Mouse (Mus musculus) forebrain, embryonic 13.5 days (tissue): ENCODE measurements around the gene Kif27. TPM values are rescaled to one million over a fixed set of nuclear protein-coding genes. Genes with fewer than 3 reads are reported as not detected.
"Not testable (repeated sequence)": the region's sequence is repeated elsewhere in the genome, so short reads cannot be mapped to it uniquely, and the experiment has no call there.

ENCODE experiments used
- ATAC-seq: fragments of 200-750 bp; cut with Nextera tagmentation; 2 replicates; pipeline ENCODE4 v1.8.0; 2017
- H3K27ac ChIP-seq: fragments of 300-500 bp; sonication (generic); 2 replicates; pipeline ENCODE4 v1.5.1; 2015; ENCODE audit warnings: inconsistent platforms, mild to moderate bottlenecking, moderate library complexity
- H3K27me3 ChIP-seq: fragments of 300-500 bp; sonication (generic); 2 replicates; pipeline ENCODE4 v1.6.1; 2015; ENCODE audit warnings: mild to moderate bottlenecking, inconsistent platforms
- H3K36me3 ChIP-seq: fragments of 300-500 bp; sonication (generic); 2 replicates; pipeline ENCODE4 v1.6.1; 2015; ENCODE audit warnings: mild to moderate bottlenecking, inconsistent platforms; ENCODE audit not compliant: poor library complexity, severe bottlenecking
- H3K4me1 ChIP-seq: fragments of 300-500 bp; sonication (generic); 2 replicates; pipeline ENCODE4 v1.6.1; 2015; ENCODE audit warnings: inconsistent platforms
- H3K4me2 ChIP-seq: fragments of 300-500 bp; sonication (generic); 2 replicates; pipeline ENCODE4 v1.6.1; 2015; ENCODE audit warnings: inconsistent platforms, mild to moderate bottlenecking, moderate library complexity
- H3K4me3 ChIP-seq: fragments of 300-500 bp; sonication (generic); 2 replicates; pipeline ENCODE4 v1.5.1; 2015; ENCODE audit warnings: mild to moderate bottlenecking, inconsistent platforms
- H3K9ac ChIP-seq: fragments of 300-500 bp; sonication (generic); 2 replicates; pipeline ENCODE4 v1.6.1; 2015; ENCODE audit warnings: mild to moderate bottlenecking, inconsistent platforms
- H3K9me3 ChIP-seq: fragments of 300-500 bp; sonication (generic); replicated peaks from 2 replicates; pipeline ENCODE4 v1.6.1; 2016; ENCODE audit warnings: inconsistent platforms
- WGBS: fragments of 180-500 bp; shearing (Covaris S2); methylation state at CpG from one replicate; pipeline ENCODE4 v1.1.7; 2015; 5-methylcytosine and 5-hydroxymethylcytosine counted together
- polyA plus RNA-seq: library from polyadenylated mRNA; unstranded; fragments of >200 nt; fragmentation: Nextera tagmentation; extraction: Ambion mirVana; gene quantifications from 2 replicates; pipeline ENCODE4 v1.2.1, GENCODE M21; 2015

Kif27 gene
- polyA plus RNA-seq, result 1.4 and 1.6 TPM in 2 replicates

GRCm38 (mm10) chr13:58358629-58359303 is at the start of gene Kif27:
TSS of gene Kif27 (minus strand) at chr13:58359122.
- peak; percentile 99 for ATAC-seq
- H3K27ac ChIP-seq, result no peak within 1 kb of the TSS

GRCm38 (mm10) chr13:58403243-58403642 is 44.3 kb upstream of the Kif27 start, which contains the start of gene Hnrnpk:
TSS of gene Hnrnpk (minus strand) at chr13:58403343.
- peak within 1 kb of the TSS; percentile 100 for H3K9ac ChIP-seq
- ATAC-seq, H3K9me3 ChIP-seq, H3K36me3 ChIP-seq, H3K27me3 ChIP-seq: not testable (repeated sequence)
- H3K4me2 ChIP-seq, result peak within 1 kb of the TSS; percentile 59
- peak within 1 kb of the TSS; percentile 99 for H3K4me3 ChIP-seq
- WGBS, result 6% methylated on average over 16 of the region's 17 CpGs
- peaks cover 17% of the 10 kb centered on the region for H3K4me1 ChIP-seq
- H3K27ac ChIP-seq, result peak within 1 kb of the TSS; percentile 100

More at GRCm38 (mm10) chr13:58358629-58359303, at the start of gene Kif27:
- H3K9me3 ChIP-seq, result no peaks in the 10 kb centered on the region
- peak within 1 kb of the TSS; percentile 95 for H3K4me2 ChIP-seq
- 0 out of 2 replicates have a peak, but pooled peaks cover 3% of the 10 kb centered on the region for H3K4me1 ChIP-seq
- H3K36me3 ChIP-seq, result no peaks in the 10 kb centered on the region
- under 1% methylated on average over 46 of the region's 85 CpGs for WGBS
- no peaks in the 10 kb centered on the region for H3K27me3 ChIP-seq
- H3K9ac ChIP-seq, result peak within 1 kb of the TSS; percentile 80
- H3K4me3 ChIP-seq, result peak within 1 kb of the TSS; percentile 74

GRCm38 (mm10) chr13:58402744-58403110 is 43.8 kb upstream of the Kif27 start:
- Histone ChIP-seq H3K36me3 (peaks cover 10% of the 10 kb centered on the region), H3K9me3 (no peaks in the 10 kb centered on the region), H3K27me3 (no peaks in the 10 kb centered on the region), H3K9ac (peak overlapping the region; percentile 100), H3K27ac (peak overlapping the region; percentile 100), H3K4me2 (peak overlapping the region; percentile 59), H3K4me3 (peak overlapping the region; percentile 99), H3K4me1 (peaks cover 17% of the 10 kb centered on the region)
- WGBS, result 1% methylated on average over 42 of the region's 48 CpGs
- ATAC-seq, result peak; percentile 71

GRCm38 (mm10) chr13:58402003-58402743 is 43.3 kb upstream of the Kif27 start, which contains the start of gene Rmi1:
TSS of gene Rmi1 (plus strand) at chr13:58402248.
- H3K36me3 ChIP-seq, result peaks cover 16% of the 10 kb centered on the region
- peak within 1 kb of the TSS; percentile 100 for H3K9ac ChIP-seq
- peak within 1 kb of the TSS; percentile 99 for H3K4me3 ChIP-seq
- ATAC-seq, result peak; percentile 95
- WGBS, result under 1% methylated on average over 87 of the region's 91 CpGs
- peak within 1 kb of the TSS; percentile 100 for H3K27ac ChIP-seq
- no peaks in the 10 kb centered on the region for H3K27me3 ChIP-seq
- peaks cover 17% of the 10 kb centered on the region for H3K4me1 ChIP-seq
- peak within 1 kb of the TSS; percentile 82 for H3K4me2 ChIP-seq
- H3K9me3 ChIP-seq, result no peaks in the 10 kb centered on the region

GRCm38 (mm10) chr13:58401135-58402002 is 42.4 kb upstream of the Kif27 start:
- Histone ChIP-seq H3K4me1 (peaks cover 17% of the 10 kb centered on the region), H3K27me3 (no peaks in the 10 kb centered on the region), H3K4me3 (peak overlapping the region; percentile 99), H3K4me2 (peak overlapping the region; percentile 82), H3K9ac (peak overlapping the region; percentile 100), H3K36me3 (peaks cover 23% of the 10 kb centered on the region), H3K9me3 (no peaks in the 10 kb centered on the region), H3K27ac (peak overlapping the region; percentile 100)
- peak; percentile 31 for ATAC-seq
- WGBS, result under 1% methylated on average over 80 of the region's 100 CpGs

GRCm38 (mm10) chr13:58400576-58400975 is 41.7 kb upstream of the Kif27 start:
- Histone ChIP-seq H3K36me3 (peaks cover 31% of the 10 kb centered on the region), H3K4me1 (peaks cover 17% of the 10 kb centered on the region), H3K27ac (no peak overlapping the region), H3K4me2 (peak overlapping the region; percentile 82), H3K4me3 (peak overlapping the region; percentile 99), H3K27me3 (no peaks in the 10 kb centered on the region), H3K9ac (peak overlapping the region; percentile 100), H3K9me3 (no peaks in the 10 kb centered on the region)
- 0% methylated on average over 11 of the region's 11 CpGs for WGBS
- ATAC-seq, result no peak

GRCm38 (mm10) chr13:58397651-58398050 is 38.7 kb upstream of the Kif27 start:
- ATAC-seq, result no peak
- no peak overlapping the region for H3K4me2 ChIP-seq
- 83% methylated on average over 13 of the region's 13 CpGs for WGBS
- peaks cover 58% of the 10 kb centered on the region for H3K36me3 ChIP-seq
- H3K9me3 ChIP-seq, result no peaks in the 10 kb centered on the region
- H3K9ac ChIP-seq, result no peak overlapping the region
- H3K4me3 ChIP-seq, result no peak overlapping the region
- H3K27me3 ChIP-seq, result no peaks in the 10 kb centered on the region
- peaks cover 11% of the 10 kb centered on the region for H3K4me1 ChIP-seq
- H3K27ac ChIP-seq, result no peak overlapping the region

GRCm38 (mm10) chr13:58394392-58394791 is 35.5 kb upstream of the Kif27 start:
- H3K4me2 ChIP-seq, H3K4me1 ChIP-seq, H3K9me3 ChIP-seq, H3K4me3 ChIP-seq, H3K27me3 ChIP-seq, H3K27ac ChIP-seq, ATAC-seq, H3K9ac ChIP-seq: not testable (repeated sequence)
- H3K36me3 ChIP-seq, result peaks cover 81% of the 10 kb centered on the region
- 90% methylated on average over 11 of the region's 11 CpGs for WGBS

GRCm38 (mm10) chr13:58389324-58389951 is 30.5 kb upstream of the Kif27 start:
- Histone ChIP-seq H3K9ac (no peak overlapping the region), H3K27me3 (no peaks in the 10 kb centered on the region), H3K4me2 (no peak overlapping the region), H3K36me3 (peaks cover 48% of the 10 kb centered on the region), H3K4me3 (no peak overlapping the region), H3K9me3 (no peaks in the 10 kb centered on the region), H3K27ac (no peak overlapping the region), H3K4me1 (no peaks in the 10 kb centered on the region; the same call in 1 of the 2 replicates)
- 82% methylated on average over 2 of the region's 2 CpGs for WGBS
- no peak for ATAC-seq

GRCm38 (mm10) chr13:58388379-58388778 is 29.5 kb upstream of the Kif27 start:
- H3K4me1 ChIP-seq, result peaks cover 5% of the 10 kb centered on the region
- no peaks in the 10 kb centered on the region for H3K9me3 ChIP-seq
- no peaks in the 10 kb centered on the region for H3K27me3 ChIP-seq
- H3K4me3 ChIP-seq, result no peak overlapping the region
- H3K36me3 ChIP-seq, result peaks cover 38% of the 10 kb centered on the region
- no peak overlapping the region; the same call in 1 of the 2 replicates for H3K27ac ChIP-seq
- H3K4me2 ChIP-seq, result no peak overlapping the region
- no peak for ATAC-seq
- H3K9ac ChIP-seq, result no peak overlapping the region
- 54% methylated on average over 3 of the region's 3 CpGs for WGBS

- Histone ChIP-seq H3K27ac (no peak overlapping the region; the same call in 1 of the 2 replicates), H3K36me3 (peaks cover 36% of the 10 kb centered on the region), H3K27me3 (no peaks in the 10 kb centered on the region), H3K4me1 (peaks cover 5% of the 10 kb centered on the region), H3K4me2 (no peak overlapping the region), H3K9me3 (no peaks in the 10 kb centered on the region), H3K4me3 (no peak overlapping the region), H3K9ac (no peak overlapping the region)
- 15% methylated on average over 7 of the region's 7 CpGs for WGBS
- ATAC-seq, result peak; percentile 49; the same call in 1 of the 2 replicates
Observed at GRCm38 (mm10) chr13:58387948-58388347, 29.0 kb upstream of the Kif27 start.
